Mouse (Mus musculus) erythroblast, embryonic 14.5 days (primary cell): ENCODE results near the gene Plcxd2. TPM values are rescaled to one million over a fixed set of nuclear protein-coding genes. Genes with fewer than 3 reads are reported as not detected.

Source experiments
- H3K27me3 ChIP-seq: 2 replicates; pipeline ENCODE4 v1.6.1; 2012; ENCODE audit warnings: inconsistent platforms; ENCODE audit not compliant: control insufficient read depth
- H3K36me3 ChIP-seq: 2 replicates; pipeline ENCODE4 v1.6.1; 2012; ENCODE audit warnings: mild to moderate bottlenecking, inconsistent platforms; ENCODE audit not compliant: control insufficient read depth
- H3K4me1 ChIP-seq: 2 replicates; pipeline ENCODE4 v1.6.1; 2012; ENCODE audit warnings: inconsistent platforms; ENCODE audit not compliant: control insufficient read depth
- H3K4me3 ChIP-seq: replicated peaks from 2 replicates; pipeline ENCODE3; 2012; ENCODE audit warnings: moderate library complexity, mild to moderate bottlenecking, inconsistent platforms
- H3K9me3 ChIP-seq: 2 replicates; pipeline ENCODE4 v1.6.1; 2012; ENCODE audit warnings: low read length, inconsistent platforms, mixed read lengths; ENCODE audit not compliant: control insufficient read depth
- GATA1 ChIP-seq: IDR thresholded peaks from 2 replicates; pipeline ENCODE4 v1.6.1; 2012; ENCODE audit warnings: low read length, inconsistent platforms, mixed read lengths
- TAL1 ChIP-seq: IDR thresholded peaks from 3 replicates; pipeline ENCODE4 v1.6.1; 2012; ENCODE audit warnings: low read length, inconsistent platforms, mixed read lengths
- polyA plus RNA-seq: library from polyadenylated mRNA; stranded (reverse); fragments of >175 nt; gene quantifications from 2 replicates; pipeline ENCODE4 v1.2.3, GENCODE M21; 2012

Gene Plcxd2
- polyA plus RNA-seq, 1 experiment = under 0.01 TPM

DNA sequence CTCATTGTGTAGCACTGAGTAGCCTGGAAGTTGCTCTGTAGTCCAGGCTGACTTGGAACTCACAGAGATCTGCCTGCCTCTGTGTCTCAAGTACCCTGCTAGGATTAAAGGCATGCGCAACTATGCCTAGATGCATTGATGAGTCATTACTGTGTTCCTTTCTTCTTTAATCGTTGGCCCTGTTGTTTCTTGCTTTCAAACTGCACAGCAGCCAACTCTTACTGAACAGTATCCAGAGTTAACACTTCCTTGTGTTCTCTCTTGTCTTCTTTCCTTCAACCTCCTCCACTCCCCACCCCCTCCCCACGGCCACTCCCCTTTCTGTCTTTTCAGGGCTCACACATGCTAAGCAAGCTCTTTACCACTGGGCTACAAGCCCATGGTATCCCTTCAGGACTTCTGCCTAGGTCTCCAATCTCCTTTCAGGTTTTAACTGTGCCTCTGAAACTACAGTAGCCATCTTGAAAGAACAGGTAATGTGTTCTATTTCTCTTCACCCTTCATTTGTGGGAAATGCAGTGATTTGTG is 74.0 kb downstream of the Plcxd2 start:
- Histone ChIP-seq H3K9me3 (no peaks in the 10 kb centered on the region), H3K27me3 (no peaks in the 10 kb centered on the region), H3K36me3 (no peaks in the 10 kb centered on the region), H3K4me1 (no peaks in the 10 kb centered on the region), H3K4me3 (no peak overlapping the region)
- TF ChIP-seq GATA1 (no peak), TAL1 (no peak)

DNA sequence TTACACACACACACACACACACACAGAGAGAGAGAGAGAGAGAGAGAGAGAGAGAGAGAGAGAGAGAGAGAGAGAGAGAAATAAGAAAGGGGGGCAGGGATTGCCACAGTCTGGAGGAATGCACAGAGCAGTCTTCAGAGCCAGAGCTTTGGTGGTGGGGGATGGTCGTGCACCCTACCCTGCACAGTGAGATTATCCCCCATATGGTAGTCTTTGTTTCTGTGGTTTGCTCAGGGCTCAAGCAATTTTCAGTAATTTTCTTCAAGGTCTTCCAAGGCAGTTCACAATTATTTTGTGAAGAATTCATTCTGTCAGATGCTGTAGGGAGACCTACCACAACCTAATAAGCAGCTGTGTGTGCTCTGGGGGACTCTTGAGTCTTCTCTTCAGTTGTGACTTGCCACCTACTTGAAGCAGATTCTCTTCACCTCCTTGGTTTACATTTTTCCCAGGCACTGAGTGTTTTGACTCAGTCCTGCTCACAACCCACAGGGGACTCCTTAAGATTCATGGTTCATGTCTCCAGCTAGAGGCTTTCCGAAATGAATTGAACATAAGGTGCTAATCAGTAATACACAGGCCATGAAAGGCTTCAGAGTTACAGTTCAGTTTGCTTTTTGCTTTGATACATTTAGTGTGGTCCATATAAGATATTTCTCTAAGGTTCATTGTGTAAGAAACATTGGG is 75.2 kb downstream of the Plcxd2 start:
- no peaks in the 10 kb centered on the region for H3K27me3 ChIP-seq
- no peak for TF ChIP-seq GATA1
- H3K36me3 ChIP-seq = no peaks in the 10 kb centered on the region
- no peaks in the 10 kb centered on the region for H3K9me3 ChIP-seq
- no peaks in the 10 kb centered on the region for H3K4me1 ChIP-seq
- no peak overlapping the region for H3K4me3 ChIP-seq

DNA sequence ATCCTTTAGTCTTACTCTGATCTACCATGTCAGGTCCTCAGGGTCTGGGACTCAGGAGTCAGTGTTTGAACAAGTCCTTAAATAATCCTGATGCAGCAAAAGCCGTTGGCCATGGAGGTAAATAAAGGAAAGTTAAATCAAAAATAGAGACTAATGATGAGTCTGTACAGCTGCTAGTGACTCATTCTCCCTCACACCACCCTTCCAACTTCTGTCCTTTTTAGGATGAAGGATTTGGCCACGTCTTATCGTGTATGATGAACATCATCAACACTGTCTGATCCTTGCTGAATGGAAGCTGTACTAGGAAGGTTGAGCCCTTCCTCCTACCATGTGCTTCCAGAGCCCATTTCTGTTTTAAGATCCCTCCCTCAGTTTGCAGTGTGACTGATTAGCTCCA is 79.7 kb downstream of the Plcxd2 start:
- Histone ChIP-seq H3K4me1 (no peaks in the 10 kb centered on the region), H3K9me3 (no peaks in the 10 kb centered on the region), H3K27me3 (no peaks in the 10 kb centered on the region), H3K4me3 (no peak overlapping the region), H3K36me3 (no peaks in the 10 kb centered on the region)
- TF ChIP-seq GATA1 (no peak), TAL1 (no peak)

DNA sequence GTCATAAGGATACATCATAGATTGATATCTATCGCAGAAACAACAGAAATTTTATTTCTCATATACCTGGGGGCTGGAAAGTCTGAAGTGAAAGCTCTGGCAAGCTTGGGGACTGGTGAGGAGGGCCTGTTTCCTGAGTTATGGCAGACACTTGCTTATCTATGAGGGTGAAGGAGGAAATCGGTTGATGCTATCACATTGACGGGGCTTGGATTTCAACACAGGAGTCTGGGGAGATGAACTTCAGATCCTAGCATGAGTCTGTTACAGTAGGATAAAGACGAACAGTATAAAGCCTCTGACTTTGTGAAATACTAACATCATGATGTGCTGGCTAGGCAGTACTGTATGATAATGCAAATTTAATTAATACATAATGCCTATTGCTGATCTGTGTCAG is 81.9 kb downstream of the Plcxd2 start:
- no peak overlapping the region for H3K4me3 ChIP-seq
- no peaks in the 10 kb centered on the region for H3K9me3 ChIP-seq
- no peaks in the 10 kb centered on the region for H3K27me3 ChIP-seq
- TF ChIP-seq GATA1 = no peak
- no peak for TF ChIP-seq TAL1
- no peaks in the 10 kb centered on the region for H3K4me1 ChIP-seq
- H3K36me3 ChIP-seq = no peaks in the 10 kb centered on the region

DNA sequence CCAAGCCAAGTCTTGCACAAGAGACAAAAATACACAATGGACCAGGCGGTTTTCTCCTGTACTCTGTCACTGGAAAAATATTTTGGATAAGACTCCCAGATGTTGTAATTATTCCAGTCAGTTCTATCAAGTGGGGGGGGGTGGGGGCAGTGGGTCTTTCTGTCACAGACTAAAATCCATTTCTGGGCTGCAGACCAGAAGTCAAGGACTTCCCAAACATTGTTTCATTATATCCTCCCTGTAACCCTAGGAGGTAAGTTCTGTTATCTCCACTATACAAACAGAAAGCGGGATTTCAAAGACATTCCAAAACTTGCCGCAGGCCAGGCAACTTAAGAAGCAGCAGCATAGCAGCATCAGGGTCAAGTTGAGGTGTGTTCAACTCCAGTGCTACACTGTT is 82.4 kb downstream of the Plcxd2 start:
- H3K9me3 ChIP-seq = no peaks in the 10 kb centered on the region
- H3K27me3 ChIP-seq = no peaks in the 10 kb centered on the region
- H3K4me3 ChIP-seq = no peak overlapping the region
- TF ChIP-seq TAL1 (no peak), GATA1 (no peak)
- no peaks in the 10 kb centered on the region for H3K4me1 ChIP-seq
- no peaks in the 10 kb centered on the region for H3K36me3 ChIP-seq

DNA sequence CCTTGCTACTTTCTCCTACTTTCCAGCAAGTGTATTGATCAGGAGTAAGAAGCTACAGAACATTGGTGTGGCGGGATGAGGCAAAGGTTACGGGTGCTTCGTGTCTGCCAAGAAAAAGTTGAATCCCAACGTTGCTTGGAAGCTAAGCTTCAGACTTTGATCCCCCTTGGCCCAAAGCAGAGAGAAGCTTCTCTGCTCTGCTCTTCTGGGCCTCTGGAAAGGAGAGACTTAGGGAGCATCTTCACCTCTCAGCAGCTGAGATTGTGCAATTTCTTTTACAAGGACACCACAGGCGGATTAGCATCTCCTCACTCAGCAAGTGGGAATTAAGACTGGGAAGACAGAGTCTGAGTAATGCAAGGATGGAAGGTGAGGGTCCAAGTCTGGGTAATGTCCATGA is 83.1 kb downstream of the Plcxd2 start:
- no peaks in the 10 kb centered on the region for H3K9me3 ChIP-seq
- no peaks in the 10 kb centered on the region for H3K27me3 ChIP-seq
- H3K36me3 ChIP-seq = no peaks in the 10 kb centered on the region
- no peak overlapping the region for H3K4me3 ChIP-seq
- H3K4me1 ChIP-seq = no peaks in the 10 kb centered on the region
- TF ChIP-seq GATA1 (no peak), TAL1 (no peak)

DNA sequence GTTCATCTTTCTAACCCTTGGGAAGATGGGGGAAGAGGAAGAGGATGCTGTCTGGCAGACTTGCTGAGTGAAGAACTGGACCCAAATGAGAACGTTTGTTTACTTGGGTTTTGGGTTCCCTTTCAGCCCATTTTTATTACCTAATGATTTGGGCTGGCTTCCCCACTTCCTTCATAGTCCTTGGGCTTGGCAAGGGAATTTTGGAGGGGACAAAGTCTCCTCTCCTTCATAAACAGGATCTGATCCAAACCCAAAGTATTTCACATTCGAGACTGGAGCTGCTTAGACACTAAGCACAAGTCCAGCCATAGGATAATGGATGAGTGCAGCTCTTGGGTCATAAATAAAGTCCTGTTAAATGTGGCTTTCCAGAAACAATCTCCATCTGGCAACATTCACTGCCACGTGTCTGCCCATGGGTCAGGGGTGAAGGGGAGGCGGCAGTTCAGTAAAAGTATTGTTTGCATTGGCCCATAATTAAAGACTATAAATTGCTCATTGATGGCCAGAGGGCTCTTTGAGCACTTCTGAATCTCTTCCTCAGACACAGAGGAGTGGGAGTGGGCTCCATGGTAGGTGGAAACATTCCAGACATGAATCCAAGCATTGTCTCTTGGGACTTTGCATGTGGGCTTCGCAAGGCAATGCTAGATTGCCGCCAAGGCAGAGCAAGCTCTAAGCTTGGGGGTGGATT is 86.1 kb downstream of the Plcxd2 start:
- no peaks in the 10 kb centered on the region for H3K27me3 ChIP-seq
- H3K36me3 ChIP-seq = no peaks in the 10 kb centered on the region
- no peaks in the 10 kb centered on the region for H3K4me1 ChIP-seq
- no peaks in the 10 kb centered on the region for H3K9me3 ChIP-seq
- no peak overlapping the region for H3K4me3 ChIP-seq
- TF ChIP-seq TAL1 (no peak), GATA1 (no peak)

DNA sequence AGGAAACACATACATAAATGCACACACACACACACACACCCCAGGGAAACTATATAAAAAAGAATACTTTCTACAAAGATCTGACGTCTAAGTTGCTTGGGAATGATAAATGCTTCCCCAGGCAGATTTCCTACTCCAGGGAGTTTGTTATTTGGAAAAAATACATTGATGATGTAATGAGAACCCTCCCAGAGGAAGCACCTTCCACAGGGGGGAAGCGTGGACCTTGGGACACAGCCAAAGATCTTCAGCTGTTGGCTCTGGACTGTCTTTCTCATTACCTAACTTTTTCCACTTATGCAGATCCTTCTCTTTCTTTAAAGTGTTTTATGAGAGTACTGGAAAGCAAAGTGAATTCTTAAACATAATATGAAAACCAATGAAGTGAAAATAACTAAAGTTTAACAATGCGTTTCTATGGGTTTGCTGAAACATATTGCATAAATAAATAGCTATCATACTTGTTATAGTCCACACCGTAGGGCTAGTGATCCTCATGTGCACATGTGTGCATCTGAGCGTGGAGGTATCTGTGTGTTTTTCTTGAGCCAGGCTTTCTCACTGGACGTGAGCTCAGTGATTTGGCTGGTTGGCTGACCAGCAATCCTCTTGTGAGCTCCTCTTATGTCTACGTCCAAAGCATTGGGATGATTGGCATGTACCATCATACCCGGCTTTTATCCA is 87.3 kb downstream of the Plcxd2 start:
- Histone ChIP-seq H3K4me1 (no peaks in the 10 kb centered on the region), H3K9me3 (no peaks in the 10 kb centered on the region), H3K27me3 (no peaks in the 10 kb centered on the region), H3K36me3 (no peaks in the 10 kb centered on the region), H3K4me3 (no peak overlapping the region)
- TF ChIP-seq GATA1 (no peak), TAL1 (no peak)

DNA sequence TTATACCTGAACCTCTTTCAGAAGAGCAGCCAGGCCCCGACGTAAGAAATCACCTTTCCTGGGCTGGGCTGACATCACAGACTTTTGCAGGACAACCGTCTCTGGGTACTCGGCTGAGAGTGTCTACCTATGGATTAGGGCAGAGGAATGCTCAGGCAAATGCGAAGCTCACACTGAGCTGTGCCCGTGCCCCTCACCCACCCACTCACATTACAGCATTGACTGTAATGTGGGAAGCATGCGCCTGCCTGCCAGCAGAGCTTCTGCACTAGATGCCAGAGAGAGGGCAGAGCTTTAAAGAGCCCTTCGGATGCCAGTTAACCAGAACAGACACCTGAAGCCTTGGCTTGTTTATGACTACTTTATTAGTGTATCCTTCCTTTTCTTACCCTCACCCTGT is 90.4 kb downstream of the Plcxd2 start:
- no peaks in the 10 kb centered on the region for H3K9me3 ChIP-seq

More for the DNA sequence above, 90.4 kb downstream of the Plcxd2 start:
- no peaks in the 10 kb centered on the region for H3K27me3 ChIP-seq
- no peak overlapping the region for H3K4me3 ChIP-seq
- no peaks in the 10 kb centered on the region for H3K4me1 ChIP-seq
- no peaks in the 10 kb centered on the region for H3K36me3 ChIP-seq
- TF ChIP-seq GATA1 (no peak), TAL1 (no peak)

Other genes with a start within 250 kb of the Plcxd2 start
- 0.01 TPM in 2 replicates for gene Phldb2, start 56.6 kb downstream of the Plcxd2 start, polyA plus RNA-seq
- not detected in 2 replicates for gene Cd96, start 110.0 kb upstream of the Plcxd2 start, polyA plus RNA-seq
- 2.6 and 5.1 TPM in 2 replicates for gene Gm4737, start 144.9 kb upstream of the Plcxd2 start, polyA plus RNA-seq